Mouse (Mus musculus): ENCODE results near the gene Egfl7. TPM values are rescaled to one million over a fixed set of nuclear protein-coding genes. Genes with fewer than 3 reads are reported as not detected.
A peak's percentile ranks its signal among the peaks of the same experiment; 100 is the strongest.

Egfl7 gene
- polyA plus RNA-seq, 1 experiment, result 105 TPM

DNA sequence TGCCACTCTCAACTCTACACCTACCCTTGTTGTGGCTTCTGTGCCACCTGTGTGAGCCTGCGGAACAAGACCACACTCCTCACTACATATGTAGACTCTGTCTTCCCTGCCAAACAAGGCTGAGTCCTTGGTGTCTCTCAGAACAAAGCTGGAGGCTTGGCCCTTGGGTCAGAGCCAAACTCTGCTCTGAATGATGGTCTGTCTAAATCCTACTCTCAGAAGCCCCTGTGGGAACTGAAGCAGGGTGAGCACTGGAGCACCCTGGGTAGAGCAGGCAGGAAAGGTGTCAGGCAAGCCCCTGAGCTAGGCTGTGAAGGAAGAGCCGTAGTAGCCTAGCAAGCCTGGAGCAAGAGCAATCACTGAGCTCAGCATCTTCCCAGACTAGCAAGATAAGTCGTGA, 29.6 kb upstream of the Egfl7 start:
- H3K4me1 ChIP-seq (replicated peaks; ENCODE audit: control insufficient read depth, insufficient read depth, low read length), result peaks cover 75% of the 10 kb centered on the region
- no peak for TF ChIP-seq POLR2A (IDR thresholded peaks at IDR 0.05; ENCODE audit: control insufficient read depth, extremely low read depth, insufficient read depth, low read length, poor library complexity)
- TF ChIP-seq CTCF (IDR thresholded peaks at IDR 0.05; ENCODE audit: borderline replicate concordance, control insufficient read depth, extremely low read depth, insufficient read depth, low read length, poor library complexity), result no peak
- H3K27ac ChIP-seq (ENCODE audit: control insufficient read depth, insufficient read depth, low read length), result peak overlapping the region; percentile 79; the same call in 1 of the 2 replicates
- peak; percentile 50 for DNase-seq
- no peaks in the 10 kb centered on the region for H3K36me3 ChIP-seq (ENCODE audit: control insufficient read depth, insufficient read depth, low read length)
- H3K27me3 ChIP-seq (ENCODE audit: control insufficient read depth, insufficient read depth, low read length), result no peaks in the 10 kb centered on the region
- no peak overlapping the region for H3K4me3 ChIP-seq (ENCODE audit: control insufficient read depth, insufficient read depth, low read length)
- 15% methylated on average over 3 of the region's 3 CpGs for WGBS

DNA sequence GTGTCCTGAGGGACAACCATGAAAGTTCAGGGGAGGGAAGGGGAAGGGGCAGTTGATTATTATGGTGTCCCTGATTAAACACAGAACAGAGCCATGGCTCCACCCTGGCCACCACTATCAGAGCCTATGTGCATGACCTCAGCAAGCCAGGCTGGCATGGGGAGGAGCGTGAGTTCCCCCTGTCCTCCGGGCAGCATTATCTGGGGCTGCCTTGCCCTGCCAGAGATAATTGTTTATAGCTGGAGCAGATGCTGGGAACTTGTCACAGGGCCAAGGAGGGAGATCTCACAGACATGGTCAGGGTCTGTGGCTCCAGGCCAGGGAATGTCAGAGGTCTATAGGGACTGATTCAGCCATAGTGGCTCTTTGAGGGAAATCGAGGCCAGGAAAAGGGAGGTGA, 29.0 kb upstream of the Egfl7 start:
- 47% methylated on average over 3 of the region's 3 CpGs for WGBS
- no peak for DNase-seq
- no peak for TF ChIP-seq POLR2A (IDR thresholded peaks at IDR 0.05; ENCODE audit: control insufficient read depth, extremely low read depth, insufficient read depth, low read length, poor library complexity)
- TF ChIP-seq CTCF (IDR thresholded peaks at IDR 0.05; ENCODE audit: borderline replicate concordance, control insufficient read depth, extremely low read depth, insufficient read depth, low read length, poor library complexity), result no peak
- H3K4me3 ChIP-seq (ENCODE audit: control insufficient read depth, insufficient read depth, low read length), result no peak overlapping the region
- H3K27me3 ChIP-seq (ENCODE audit: control insufficient read depth, insufficient read depth, low read length), result no peaks in the 10 kb centered on the region
- H3K36me3 ChIP-seq (ENCODE audit: control insufficient read depth, insufficient read depth, low read length), result no peaks in the 10 kb centered on the region
- peak overlapping the region; percentile 79; the same call in 1 of the 2 replicates for H3K27ac ChIP-seq (ENCODE audit: control insufficient read depth, insufficient read depth, low read length)
- H3K4me1 ChIP-seq (replicated peaks; ENCODE audit: control insufficient read depth, insufficient read depth, low read length), result peaks cover 76% of the 10 kb centered on the region

DNA sequence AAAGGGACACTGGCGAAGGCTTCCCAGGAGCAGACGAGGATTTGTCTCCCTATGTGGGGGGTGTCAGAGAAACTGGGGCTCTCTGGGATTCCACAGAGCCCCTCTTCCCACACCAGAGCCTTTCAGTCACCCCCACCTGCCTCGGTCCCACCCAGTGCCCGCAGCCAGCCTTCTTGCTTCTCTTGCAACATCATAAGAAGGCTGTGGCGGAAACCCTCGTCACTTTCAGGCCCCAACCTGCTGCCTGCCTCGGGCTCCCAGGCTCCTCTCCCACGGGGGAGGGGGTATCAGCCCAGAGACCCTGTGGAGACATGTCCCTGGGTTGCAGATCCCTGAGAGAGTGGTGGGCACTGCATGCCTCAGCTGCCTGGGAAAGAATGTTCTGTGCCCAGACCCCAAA, 28.4 kb upstream of the Egfl7 start:
- peak; percentile 76 for DNase-seq
- TF ChIP-seq CTCF (IDR thresholded peaks at IDR 0.05; ENCODE audit: borderline replicate concordance, control insufficient read depth, extremely low read depth, insufficient read depth, low read length, poor library complexity) (no peak), POLR2A (IDR thresholded peaks at IDR 0.05; ENCODE audit: control insufficient read depth, extremely low read depth, insufficient read depth, low read length, poor library complexity) (no peak; the same call in 1 of the 2 replicates)
- H3K36me3 ChIP-seq (ENCODE audit: control insufficient read depth, insufficient read depth, low read length), result no peaks in the 10 kb centered on the region
- H3K27ac ChIP-seq (ENCODE audit: control insufficient read depth, insufficient read depth, low read length), result peak overlapping the region; percentile 63
- peaks cover 79% of the 10 kb centered on the region for H3K4me1 ChIP-seq (replicated peaks; ENCODE audit: control insufficient read depth, insufficient read depth, low read length)
- 9% methylated on average over 8 of the region's 8 CpGs for WGBS
- H3K4me3 ChIP-seq (ENCODE audit: control insufficient read depth, insufficient read depth, low read length), result no peak overlapping the region
- no peaks in the 10 kb centered on the region for H3K27me3 ChIP-seq (ENCODE audit: control insufficient read depth, insufficient read depth, low read length)

DNA sequence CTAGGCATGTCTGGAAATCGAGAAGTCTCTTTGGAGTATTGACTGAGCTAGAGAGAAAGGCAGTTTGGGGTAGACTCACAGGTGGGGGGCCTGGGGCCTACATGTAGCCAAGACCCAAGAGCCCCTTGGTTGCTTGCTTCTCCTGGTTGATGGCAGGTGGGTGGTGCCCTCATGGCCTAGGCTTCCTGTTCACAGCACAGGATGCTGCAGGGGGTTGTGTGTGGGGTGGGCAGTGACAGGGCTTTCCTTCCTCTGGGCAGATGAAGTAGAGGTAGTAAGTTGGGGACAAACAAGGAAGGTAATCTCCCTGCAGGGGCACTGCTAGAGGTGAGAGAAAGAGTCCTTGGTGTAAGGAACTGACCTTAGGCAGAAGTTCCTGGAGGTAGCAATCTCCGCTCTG, 27.7 kb upstream of the Egfl7 start:
- no peak for TF ChIP-seq CTCF (IDR thresholded peaks at IDR 0.05; ENCODE audit: borderline replicate concordance, control insufficient read depth, extremely low read depth, insufficient read depth, low read length, poor library complexity)
- DNase-seq, result peak; percentile 76
- H3K4me1 ChIP-seq (replicated peaks; ENCODE audit: control insufficient read depth, insufficient read depth, low read length), result peaks cover 79% of the 10 kb centered on the region
- H3K27ac ChIP-seq (ENCODE audit: control insufficient read depth, insufficient read depth, low read length), result peak overlapping the region; percentile 63
- WGBS, result 51% methylated on average over 2 of the region's 2 CpGs
- H3K4me3 ChIP-seq (ENCODE audit: control insufficient read depth, insufficient read depth, low read length), result no peak overlapping the region
- H3K27me3 ChIP-seq (ENCODE audit: control insufficient read depth, insufficient read depth, low read length), result no peaks in the 10 kb centered on the region
- no peaks in the 10 kb centered on the region for H3K36me3 ChIP-seq (ENCODE audit: control insufficient read depth, insufficient read depth, low read length)

DNA sequence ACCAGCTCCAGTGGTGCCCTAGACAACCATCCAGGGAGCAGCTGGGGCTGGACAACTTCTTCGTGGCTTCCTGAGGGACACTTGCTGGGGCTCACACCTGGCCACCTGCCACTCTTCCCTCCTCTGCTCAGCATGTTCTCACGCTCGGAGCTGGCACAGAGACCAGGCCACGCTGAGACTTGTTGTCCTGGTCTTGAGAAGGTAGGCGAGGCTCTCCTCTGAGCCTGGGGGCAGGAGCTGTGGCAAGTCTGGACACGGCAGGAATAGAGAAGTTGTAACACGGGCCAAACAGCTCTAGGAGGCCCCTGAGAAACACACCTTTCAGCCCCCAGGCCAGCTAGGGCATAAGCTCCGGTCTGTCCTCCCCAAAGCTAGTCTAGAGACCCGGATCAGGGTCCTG, 25.9 kb upstream of the Egfl7 start:
- TF ChIP-seq CTCF (IDR thresholded peaks at IDR 0.05; ENCODE audit: borderline replicate concordance, control insufficient read depth, extremely low read depth, insufficient read depth, low read length, poor library complexity) (no peak), POLR2A (IDR thresholded peaks at IDR 0.05; ENCODE audit: control insufficient read depth, extremely low read depth, insufficient read depth, low read length, poor library complexity) (no peak)
- 67% methylated on average over 9 of the region's 9 CpGs for WGBS
- DNase-seq, result no peak
- no peaks in the 10 kb centered on the region for H3K27me3 ChIP-seq (ENCODE audit: control insufficient read depth, insufficient read depth, low read length)
- H3K4me3 ChIP-seq (ENCODE audit: control insufficient read depth, insufficient read depth, low read length), result no peak overlapping the region
- no peaks in the 10 kb centered on the region for H3K36me3 ChIP-seq (ENCODE audit: control insufficient read depth, insufficient read depth, low read length)
- peaks cover 62% of the 10 kb centered on the region for H3K4me1 ChIP-seq (replicated peaks; ENCODE audit: control insufficient read depth, insufficient read depth, low read length)
- no peak overlapping the region for H3K27ac ChIP-seq (ENCODE audit: control insufficient read depth, insufficient read depth, low read length)

DNA sequence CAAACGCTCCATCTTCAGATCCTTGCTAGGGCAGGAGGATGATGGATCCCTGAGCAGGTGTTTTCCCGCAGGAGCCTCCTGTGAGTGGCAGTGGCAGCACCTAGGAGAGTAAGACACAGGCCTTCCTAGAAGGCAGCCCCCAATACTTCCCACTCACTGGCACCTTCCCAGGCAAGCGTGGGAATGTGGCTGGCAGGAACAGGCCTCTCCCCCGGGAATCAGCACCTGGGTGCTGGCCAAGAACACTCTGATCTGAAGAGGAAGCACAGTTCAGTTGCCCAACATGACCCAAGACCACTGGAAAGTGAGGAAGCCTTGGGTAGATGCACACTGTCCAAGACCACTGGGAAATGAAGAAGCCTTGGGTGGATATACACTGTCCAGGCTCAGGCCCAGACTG, 24.7 kb upstream of the Egfl7 start:
- 80% methylated on average over 4 of the region's 4 CpGs for WGBS
- no peaks in the 10 kb centered on the region for H3K36me3 ChIP-seq (ENCODE audit: control insufficient read depth, insufficient read depth, low read length)
- TF ChIP-seq CTCF (IDR thresholded peaks at IDR 0.05; ENCODE audit: borderline replicate concordance, control insufficient read depth, extremely low read depth, insufficient read depth, low read length, poor library complexity), result no peak
- no peak for TF ChIP-seq POLR2A (IDR thresholded peaks at IDR 0.05; ENCODE audit: control insufficient read depth, extremely low read depth, insufficient read depth, low read length, poor library complexity)
- DNase-seq, result no peak
- H3K4me1 ChIP-seq (replicated peaks; ENCODE audit: control insufficient read depth, insufficient read depth, low read length), result peaks cover 52% of the 10 kb centered on the region
- no peaks in the 10 kb centered on the region for H3K27me3 ChIP-seq (ENCODE audit: control insufficient read depth, insufficient read depth, low read length)
- H3K4me3 ChIP-seq (ENCODE audit: control insufficient read depth, insufficient read depth, low read length), result no peak overlapping the region
- H3K27ac ChIP-seq (ENCODE audit: control insufficient read depth, insufficient read depth, low read length), result no peak overlapping the region

DNA sequence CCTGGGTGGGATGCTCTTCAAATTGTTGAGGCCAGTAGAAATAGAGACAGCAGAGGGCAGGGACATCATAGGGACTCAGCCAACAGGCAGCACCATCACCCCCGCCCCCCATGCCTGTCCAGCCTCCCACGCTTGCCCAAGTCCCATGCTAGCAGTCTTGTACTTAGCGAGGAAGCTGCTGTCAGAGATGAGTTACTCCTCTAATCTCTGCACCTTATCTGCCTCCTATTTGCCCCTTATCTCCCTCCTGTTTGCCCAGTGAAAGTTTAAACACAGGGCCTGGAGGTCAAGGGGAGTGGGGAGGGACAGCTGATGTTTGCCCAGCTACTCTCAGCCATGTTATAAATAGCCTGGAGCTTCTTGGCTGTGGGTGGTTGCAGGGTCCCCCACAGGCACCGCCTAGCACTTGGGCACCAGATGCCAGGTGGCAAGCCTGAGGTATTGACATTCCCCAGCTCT, 23.2 kb upstream of the Egfl7 start:
- Histone ChIP-seq H3K36me3 (ENCODE audit: control insufficient read depth, insufficient read depth, low read length) (no peaks in the 10 kb centered on the region), H3K4me1 (replicated peaks; ENCODE audit: control insufficient read depth, insufficient read depth, low read length) (peaks cover 52% of the 10 kb centered on the region), H3K27ac (ENCODE audit: control insufficient read depth, insufficient read depth, low read length) (peak overlapping the region; percentile 4; the same call in 1 of the 2 replicates), H3K4me3 (ENCODE audit: control insufficient read depth, insufficient read depth, low read length) (no peak overlapping the region), H3K27me3 (ENCODE audit: control insufficient read depth, insufficient read depth, low read length) (no peaks in the 10 kb centered on the region)
- DNase-seq, result no peak
- no peak for TF ChIP-seq CTCF (IDR thresholded peaks at IDR 0.05; ENCODE audit: borderline replicate concordance, control insufficient read depth, extremely low read depth, insufficient read depth, low read length, poor library complexity)
- TF ChIP-seq POLR2A (IDR thresholded peaks at IDR 0.05; ENCODE audit: control insufficient read depth, extremely low read depth, insufficient read depth, low read length, poor library complexity), result no peak
- 57% methylated on average over 4 of the region's 4 CpGs for whole genome bisulfite sequencing

Data from thymus, adult 2 months (tissue).